Mouse (Mus musculus): Measurements from ENCODE around the gene Fstl3.

- peak; percentile 42 for TF ChIP-seq CTCF (IDR thresholded peaks at IDR 0.05; ENCODE audit: control insufficient read depth, insufficient read depth, insufficient read length)
- TF ChIP-seq MYOG (IDR thresholded peaks at IDR 0.05; ENCODE audit: control insufficient read depth, extremely low read depth, insufficient read length): no peak
- no peak for TF ChIP-seq USF1 (IDR thresholded peaks at IDR 0.05; ENCODE audit: low read depth)
- peak; percentile 12 for TF ChIP-seq MAX (IDR thresholded peaks at IDR 0.05)
- TF ChIP-seq MYOD1 (IDR thresholded peaks at IDR 0.05; ENCODE audit: control insufficient read depth, insufficient read length, low read depth): no peak
- TF ChIP-seq CEBPB (IDR thresholded peaks at IDR 0.05; ENCODE audit: low read depth): no peak
- TF ChIP-seq FOSL1 (IDR thresholded peaks at IDR 0.05; ENCODE audit: insufficient read depth, low read length, poor library complexity, severe bottlenecking): no peak
Observed at GRCm38 (mm10) chr10:79788386-79789158, 11.5 kb downstream of the Fstl3 start.

All from C2C12 (cell line).